Mouse (Mus musculus): Measurements from ENCODE around the gene AW549877.

DNA sequence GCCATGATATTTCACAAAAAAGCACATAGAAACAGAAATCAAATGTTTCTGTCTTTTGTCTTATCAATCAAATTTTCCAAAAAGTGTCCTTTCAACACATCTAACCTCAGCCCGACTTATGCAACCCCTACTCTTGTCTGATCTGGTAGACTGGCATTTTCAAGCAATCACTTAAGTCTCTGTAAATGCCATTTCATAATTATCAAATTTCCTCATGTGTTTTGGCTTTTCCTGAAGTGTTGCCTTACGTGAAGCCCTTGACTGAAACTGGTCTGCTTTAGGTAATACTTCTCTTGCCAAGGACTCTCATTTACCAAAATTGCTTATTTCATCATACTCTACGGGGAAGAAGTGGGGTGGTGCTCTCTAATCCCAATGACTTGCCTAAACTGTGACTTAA is 22.2 kb downstream of the AW549877 start:
- TF ChIP-seq POLR2A (IDR thresholded peaks at IDR 0.05; ENCODE audit: borderline replicate concordance, insufficient read depth, low read length) (no peak), CTCF (IDR thresholded peaks at IDR 0.05; ENCODE audit: borderline replicate concordance, insufficient read depth, low read depth, low read length) (no peak)

Measured in cerebellum, adult 2 months (tissue).